Mouse (Mus musculus) adrenal gland, postnatal 14 days (tissue): ENCODE measurements around the gene Plekhs1. TPM values are rescaled to one million over a fixed set of nuclear protein-coding genes. Genes with fewer than 3 reads are reported as not detected.
A peak's percentile ranks its signal among the peaks of the same experiment; 100 is the strongest.

Experiments
- DNase-seq: peaks from one replicate; pipeline ENCODE4 v3.0.0; 2021; ENCODE audit warnings: mixed read lengths
- long read RNA-seq, 2 experiments: library from polyadenylated mRNA; stranded (forward); transcript quantifications; one replicate each; pipeline ENCODE4 v2.0.0; 2021
- total RNA-seq: library from RNA; stranded (reverse); gene quantifications from 2 replicates; pipeline ENCODE4 v1.2.3, GENCODE M21; 2021

Plekhs1 gene
- 0.22 and 0.53 TPM in 2 replicates for total RNA-seq
- long read RNA-seq, experiment 1 = 0 reads
- long read RNA-seq, experiment 2 = 0 reads

DNA sequence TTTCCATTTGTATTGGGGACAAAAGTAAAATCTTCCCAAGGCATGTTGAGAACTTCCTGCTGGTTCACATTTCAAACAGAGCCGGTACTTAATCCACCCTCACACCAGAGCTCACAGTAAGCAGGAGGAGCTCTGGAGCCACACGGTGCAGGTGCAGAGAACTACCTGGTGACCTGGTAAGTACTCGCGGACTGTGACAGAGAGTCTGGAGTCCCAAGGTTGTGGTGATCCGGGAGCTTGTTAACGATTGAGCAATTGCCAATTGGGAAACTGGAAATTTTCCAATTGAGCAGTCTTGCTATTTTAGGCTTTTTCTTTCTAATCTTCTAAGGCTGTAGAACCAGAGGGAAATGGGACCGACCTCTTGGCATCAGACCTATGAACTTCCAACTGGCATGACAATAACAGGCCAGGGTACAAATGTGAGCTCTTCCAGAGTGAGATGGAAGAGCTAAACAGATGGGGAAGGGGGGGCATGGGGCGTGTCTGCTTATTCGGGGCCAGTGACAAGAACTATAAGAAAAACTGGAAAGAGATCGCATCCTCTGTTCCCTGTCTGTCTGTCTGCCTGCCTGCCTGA, at the start of gene Plekhs1:
Gene Plekhs1 (plus strand): TSS at position 119 of the 580 bp plus-strand sequence.
- DNase-seq = peak; percentile 34

DNA sequence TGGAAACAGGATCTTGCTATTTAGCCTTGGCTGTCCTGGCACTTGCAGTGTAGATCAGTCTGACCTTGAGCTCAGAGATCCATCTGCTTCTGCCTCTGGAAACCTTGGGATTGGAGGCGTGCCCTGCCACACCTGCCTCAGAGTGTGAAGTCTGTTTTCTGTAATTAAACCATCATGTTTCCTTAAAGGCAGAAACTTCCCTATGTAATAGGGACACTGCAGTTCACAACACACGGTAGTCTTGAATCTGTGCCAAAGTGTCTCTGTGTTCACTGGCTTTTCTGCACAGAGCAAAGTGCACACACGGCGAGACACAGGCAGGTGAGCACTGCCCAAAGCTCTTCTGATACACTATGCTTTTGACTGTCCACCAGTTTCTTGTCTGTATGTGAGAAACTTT, 43.0 kb upstream of the Plekhs1 start:
- no peak for DNase-seq

DNA sequence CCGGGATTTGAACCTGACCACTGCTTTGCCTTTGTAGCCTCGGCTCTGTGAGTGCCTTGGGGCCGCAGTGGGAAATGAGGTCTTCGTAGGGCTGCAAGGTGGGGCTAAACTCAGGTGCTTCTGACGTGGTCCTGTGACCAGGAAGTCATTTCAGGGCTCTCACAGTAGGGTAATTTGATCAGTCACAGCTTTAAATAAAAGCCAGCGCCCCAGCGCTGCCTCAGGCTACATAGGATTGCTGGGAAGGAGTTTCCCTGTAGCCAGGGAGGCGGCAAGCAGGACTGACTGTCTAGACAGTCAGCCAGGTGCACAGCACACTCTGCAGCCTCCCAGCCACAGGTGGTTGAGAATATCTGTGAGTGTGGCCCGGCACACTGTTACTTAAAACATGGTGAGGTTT, 42.0 kb upstream of the Plekhs1 start:
- no peak for DNase-seq

DNA sequence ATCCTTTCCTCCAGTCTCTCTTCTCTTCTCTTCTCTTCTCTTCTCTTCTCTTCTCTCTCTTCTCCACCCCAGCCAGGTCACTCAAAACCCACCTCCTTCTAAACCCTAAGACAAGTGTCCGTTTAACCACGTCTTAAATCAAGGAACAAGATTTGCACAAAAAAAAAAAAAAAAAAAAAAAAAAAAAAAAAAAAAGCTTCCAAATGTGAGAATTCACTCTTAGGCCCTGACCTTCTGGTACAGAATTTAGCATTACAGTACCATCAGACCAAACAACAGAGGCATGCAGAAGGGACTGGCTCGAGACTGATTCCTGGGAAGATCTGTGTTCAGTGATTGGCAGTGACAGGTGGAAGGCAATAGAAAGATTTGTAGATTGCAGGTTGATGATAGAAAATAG, 41.1 kb upstream of the Plekhs1 start:
- DNase-seq = no peak

DNA sequence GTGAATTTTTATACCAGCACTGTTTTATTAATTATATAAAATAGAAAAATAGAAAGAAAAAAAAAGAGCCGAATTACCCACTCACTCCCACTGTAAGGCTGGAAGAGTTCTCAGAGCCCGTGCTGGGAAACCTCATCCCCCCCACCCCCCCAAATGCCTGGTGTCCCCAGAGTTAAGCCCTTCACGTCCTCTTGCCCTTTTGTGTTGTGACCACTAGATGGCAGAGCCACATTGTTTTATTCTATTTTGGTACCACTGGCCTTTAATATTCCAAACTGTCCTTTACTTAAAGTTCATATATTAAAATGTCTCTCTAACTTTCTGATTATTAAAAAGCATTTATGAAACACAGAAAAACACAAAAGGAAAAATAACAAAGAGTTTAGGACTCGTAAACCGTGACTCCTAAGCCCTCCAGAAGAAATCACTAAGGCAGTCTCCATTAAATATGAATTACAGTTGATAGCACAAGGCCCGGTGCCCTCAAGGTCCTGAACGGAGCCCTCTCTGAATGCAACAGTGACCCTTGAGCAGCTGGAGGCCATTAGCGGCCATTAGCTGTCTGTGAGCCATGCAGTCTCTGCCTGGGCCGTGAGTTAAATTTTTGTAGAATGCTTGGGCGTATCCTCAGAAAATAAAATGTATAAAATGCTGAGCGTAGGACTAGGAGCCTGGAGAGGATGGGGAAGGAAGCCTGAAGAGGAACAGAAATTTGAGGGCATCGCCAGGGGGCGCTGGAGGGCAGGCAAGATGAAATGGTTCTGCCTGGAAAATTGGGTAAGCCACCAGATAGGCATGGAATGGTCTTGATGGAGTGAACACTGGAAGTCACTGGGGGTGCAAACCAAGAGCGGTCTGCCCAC, 38.7 kb upstream of the Plekhs1 start:
- peak; percentile 92 for DNase-seq

DNA sequence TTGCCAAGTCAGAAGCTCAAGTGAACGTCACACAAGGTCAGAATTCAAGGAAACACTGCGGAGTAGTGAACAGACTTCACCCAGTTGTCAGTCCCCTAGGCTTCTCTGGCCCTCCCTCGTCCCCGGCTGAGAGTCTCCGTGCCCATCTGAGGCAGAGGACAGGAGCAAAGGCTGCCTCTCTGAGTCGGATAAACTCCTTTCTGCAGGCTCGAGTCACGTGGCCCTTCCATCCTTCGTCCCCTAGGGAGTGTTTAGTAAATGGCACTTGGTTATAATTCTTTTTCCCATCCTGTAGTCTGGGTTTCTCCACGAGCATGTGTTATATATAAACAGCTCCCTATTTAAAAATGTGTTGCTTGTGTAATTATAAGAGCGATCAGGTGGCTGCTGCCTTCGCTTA, 38.1 kb upstream of the Plekhs1 start:
- no peak for DNase-seq

DNA sequence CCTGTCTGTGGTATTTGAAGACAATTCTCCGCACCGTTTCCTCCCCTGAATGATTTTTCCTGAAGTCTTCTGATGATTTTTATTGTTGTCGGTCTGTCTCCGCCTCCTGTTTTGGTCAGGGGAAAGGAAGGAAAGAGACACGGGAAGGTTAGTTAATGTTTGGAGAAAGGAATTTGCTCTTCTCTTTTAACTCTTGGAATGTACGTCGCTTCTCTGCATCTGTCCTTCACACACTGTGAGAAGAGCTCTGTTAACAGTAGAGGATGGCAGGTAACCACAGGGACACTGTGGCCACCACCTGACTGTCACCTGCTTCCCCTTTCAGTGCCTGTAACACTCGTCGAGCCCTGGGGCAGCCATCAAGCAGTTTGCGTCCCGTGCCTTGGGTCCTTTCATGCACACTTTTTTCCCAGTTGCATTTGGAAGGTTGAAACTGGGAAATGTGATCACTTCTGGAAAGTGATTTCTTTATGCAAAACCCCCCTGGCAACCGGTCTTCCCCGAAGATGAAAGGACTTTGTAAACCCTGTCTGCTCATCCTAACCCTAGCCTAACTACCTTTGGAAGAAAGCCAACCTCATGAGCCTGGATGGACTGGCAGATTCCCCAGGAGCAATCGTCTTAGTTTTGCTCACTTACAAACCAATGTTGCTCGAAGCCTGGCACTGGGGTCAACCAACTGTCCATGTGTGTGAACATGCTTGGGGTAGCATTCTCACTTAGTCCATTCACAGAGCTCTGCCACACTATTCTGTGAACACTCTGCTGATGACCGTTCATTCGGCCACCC, 36.6 kb upstream of the Plekhs1 start:
- no peak for DNase-seq

DNA sequence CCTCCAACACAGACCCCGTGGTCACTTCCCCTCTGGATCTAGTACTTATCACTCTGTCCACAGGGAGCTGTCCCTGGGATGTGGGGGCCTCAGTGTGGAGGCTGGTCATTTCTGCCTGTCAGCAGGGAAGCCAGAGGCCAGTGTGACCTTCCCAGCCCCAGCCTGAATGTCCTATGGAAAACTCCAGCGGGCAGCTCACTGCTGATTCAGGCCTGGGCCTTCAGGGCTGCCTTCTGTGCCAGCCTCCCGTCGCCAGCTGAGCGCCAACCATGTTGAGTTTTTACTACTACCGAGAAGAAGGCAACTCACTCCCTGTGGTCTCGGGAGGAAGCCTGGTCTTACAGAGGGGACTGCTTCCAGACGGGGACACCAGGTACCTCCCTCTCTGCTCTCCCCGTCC, 35.9 kb upstream of the Plekhs1 start:
- peak; percentile 63 for DNase-seq

DNA sequence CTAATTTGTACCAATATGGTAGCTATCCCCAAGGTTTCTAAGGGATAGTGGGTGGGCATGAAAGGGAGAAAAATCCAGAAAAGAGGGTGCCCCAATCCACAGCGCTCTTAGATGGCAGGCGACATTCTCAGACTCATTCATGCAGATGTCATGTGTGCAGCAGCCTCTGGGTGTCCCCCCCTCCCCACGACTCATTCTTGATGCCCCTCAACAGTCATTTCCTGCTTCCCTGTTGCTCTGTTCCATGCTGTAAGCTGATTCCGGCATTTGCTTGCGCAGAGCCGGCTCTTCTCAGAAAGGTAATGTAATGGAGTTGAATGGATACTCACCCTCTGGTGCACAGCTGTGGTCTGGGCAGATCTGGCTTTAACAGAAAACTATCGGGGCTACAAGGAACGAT, 31.1 kb upstream of the Plekhs1 start:
- no peak for DNase-seq

DNA sequence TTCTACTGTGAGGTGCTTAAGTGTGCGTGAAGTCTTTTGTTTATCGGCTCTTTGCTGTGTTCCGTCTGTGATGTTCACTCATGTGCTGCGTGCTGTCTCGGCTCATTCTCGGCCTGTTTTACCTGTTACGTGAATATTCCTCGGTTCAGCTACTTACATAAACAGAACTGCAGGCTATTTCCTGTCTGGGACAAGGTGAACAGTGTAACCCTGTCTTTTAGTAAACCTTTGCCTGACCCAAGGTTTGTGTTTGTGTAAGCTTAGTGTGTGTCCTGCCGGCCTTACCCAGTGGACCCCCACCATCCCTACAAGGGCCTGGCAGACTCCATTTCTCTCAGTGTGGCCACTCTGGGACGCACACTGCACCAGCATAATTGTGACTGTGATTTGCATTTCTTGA, 28.7 kb upstream of the Plekhs1 start:
- no peak for DNase-seq

DNA sequence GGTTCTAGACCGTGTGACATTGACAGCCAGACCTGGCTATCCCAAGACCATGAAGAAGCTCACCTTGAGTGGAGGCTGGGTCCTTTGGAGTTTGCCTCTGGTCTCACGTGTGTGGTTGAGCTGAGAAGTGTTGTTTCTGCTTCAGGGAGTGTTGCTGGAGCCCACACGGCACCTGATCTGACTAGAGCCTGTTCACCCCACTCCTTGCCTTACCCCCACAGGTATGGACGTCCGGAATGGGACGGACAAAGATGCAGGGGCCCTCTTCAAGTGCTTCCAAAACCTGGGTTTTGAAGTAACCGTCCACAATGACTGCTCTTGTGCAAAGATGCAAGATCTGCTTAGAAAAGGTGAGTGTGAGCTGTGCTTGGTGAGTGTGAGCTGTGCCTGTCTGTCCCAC, 27.9 kb upstream of the Plekhs1 start:
- DNase-seq = no peak

DNA sequence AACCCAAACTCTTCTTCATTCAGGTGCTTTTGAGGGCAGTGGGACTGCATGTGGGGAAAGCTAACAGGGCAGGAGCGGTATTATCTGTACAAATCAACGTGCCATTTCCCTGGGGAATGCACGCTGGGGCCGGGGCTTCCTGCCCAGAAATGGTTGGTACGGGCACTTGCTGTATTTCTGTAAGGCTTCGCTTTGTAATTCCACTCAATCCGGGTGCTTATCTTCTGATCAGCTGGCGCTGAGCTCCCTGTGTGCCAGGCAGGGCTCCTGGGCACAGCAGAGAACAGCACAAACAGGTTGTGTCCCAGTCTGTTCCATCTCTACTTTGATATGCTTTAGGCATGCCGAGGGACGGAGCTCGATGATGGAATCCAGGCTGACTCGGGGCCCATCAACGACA, 25.1 kb upstream of the Plekhs1 start:
- DNase-seq = peak; percentile 34

DNA sequence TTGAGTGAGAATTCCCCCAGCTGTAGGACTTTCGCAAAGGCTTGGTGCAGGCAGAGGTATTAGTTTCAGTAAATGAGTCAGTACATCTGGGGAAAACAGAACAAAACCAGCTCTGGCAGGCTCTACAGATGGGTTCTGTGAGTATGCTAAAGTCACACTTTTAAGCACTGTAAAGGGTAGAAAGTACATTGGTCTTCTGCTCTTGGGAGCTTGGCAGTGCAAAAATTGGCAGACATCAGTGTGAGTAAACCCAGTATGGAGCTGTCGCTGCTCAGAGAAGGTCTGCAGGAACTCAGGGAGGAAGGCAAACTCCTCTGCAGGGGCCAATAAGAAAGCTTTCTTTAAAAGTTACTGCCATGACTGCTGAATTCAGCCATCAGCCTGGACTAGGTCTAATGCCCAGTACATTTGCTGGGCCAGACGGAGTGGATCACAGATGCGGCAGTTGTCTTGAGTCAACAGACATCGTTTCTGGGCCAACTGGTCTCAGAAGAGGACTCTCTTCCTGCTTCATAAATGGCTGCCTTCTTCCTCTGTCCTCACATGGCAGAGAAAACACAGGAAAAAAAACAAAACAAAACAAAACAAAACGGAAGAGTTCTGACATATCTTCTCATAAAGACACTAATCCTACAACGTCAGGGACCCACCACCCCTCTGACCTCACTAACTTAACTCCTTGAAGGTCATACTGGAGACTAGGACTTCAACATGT, 22.9 kb upstream of the Plekhs1 start:
- no peak for DNase-seq

DNA sequence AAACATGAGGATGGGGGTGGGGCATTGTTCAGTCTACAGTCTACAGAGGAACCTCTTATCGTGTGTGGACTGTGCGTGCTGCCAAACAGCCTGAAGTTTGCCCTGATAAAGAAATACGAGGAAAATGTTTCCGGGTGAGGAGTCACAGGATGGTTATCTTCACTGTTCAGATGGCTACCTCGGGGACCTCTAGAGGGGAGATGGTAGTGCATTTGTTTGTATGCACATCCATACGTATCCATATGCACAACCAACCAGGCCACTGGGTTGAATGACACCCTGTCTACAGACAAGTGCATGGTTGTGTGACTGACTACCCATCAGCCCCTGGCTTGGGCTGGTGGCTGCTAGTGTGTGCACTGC, 22.4 kb upstream of the Plekhs1 start:
- no peak for DNase-seq

DNA sequence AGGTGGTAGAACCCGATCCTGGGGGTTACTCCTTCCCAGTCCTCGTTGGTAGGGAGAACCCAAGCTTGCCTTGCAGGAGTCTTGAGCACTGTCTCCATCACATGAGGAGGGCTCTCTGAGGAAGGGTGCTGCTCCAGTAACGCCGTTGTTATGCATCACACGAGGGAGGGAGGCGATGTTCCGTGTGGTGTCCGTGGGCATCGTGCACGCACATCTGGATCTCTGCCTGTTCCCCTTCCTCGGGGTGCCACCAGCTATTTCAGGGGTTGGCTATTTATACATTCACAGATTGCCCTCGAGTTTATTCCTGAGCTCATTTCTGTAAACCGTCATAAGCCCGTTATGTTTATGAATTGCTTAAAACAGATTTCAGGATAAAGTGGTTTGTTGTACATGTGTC, 18.0 kb upstream of the Plekhs1 start:
- DNase-seq = no peak

DNA sequence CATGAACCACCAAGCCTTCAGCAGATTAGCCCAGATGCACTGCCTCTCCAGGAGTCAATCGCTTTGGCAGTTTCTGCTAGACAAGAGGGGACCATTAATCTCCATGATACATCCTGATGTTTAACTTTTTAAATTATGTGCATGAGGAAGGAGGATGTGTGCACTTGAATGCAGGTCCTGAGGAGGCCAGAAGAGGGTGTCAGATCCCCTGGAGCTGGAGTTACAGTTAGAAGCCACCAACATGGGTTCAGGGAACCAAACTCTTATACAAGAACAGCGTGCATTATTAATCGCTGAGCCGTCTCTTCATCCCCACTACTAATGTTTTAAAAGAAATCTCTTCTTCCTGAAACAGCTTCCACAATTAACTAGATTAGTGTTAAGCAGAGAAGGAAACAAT, 12.7 kb upstream of the Plekhs1 start:
- DNase-seq = no peak

DNA sequence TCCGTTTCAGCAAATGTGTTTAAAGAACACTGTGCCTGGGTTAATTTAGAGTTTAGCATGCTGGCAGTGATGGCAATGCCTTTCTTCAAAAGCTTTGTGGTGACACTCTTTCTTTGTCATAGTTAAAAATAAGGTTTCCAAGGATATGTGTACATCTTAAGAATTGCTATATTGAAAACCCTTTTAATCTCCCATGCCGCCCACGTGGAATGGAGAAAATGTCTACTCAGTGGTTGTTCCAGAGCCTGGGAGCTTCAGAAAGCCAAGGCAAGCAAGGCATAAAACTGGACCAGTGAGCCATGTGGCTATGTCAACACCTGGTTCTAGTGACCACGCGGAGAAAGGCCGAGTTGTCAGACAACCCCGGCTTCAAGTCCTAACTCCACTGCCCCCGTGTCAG, 11.9 kb upstream of the Plekhs1 start:
- no peak for DNase-seq

DNA sequence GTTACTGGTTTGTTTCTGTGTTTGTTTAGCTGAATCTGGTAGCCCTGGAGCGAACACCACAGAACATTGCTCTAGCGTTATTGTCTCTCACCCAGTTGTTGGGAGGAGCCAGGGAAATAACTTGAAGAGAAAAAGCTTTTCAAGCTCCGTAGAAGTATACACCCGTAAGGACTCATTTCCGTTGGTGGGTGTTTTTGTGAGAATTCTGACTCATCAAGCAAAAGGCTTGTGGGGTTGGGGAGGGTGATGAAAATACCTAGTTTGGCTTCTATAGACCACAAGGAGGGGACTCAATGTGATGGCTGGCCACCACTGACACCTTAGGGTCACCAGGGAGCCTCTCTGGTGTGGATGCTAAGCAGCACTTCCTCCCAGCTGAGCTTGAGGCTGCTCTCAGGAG, 10.5 kb upstream of the Plekhs1 start:
- no peak for DNase-seq

DNA sequence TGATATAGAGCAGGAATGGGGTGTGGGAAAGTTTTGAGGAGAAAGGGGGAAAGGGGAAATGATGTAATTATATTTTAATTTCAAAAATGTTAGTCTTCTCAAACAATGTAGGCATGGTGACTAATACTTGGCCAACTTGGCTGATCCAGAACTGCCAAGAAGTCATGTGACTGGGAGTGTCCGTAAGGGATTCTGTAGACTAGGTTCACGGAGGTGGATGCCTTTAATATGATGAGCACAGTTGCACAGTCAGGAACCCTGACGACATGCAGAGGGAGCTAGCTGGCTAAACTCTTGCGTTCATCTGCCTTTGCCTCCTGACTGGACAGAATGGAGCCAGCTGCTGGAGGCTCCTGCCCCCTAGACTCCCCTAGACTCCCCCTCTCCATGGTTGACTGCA, 9.6 kb upstream of the Plekhs1 start:
- no peak for DNase-seq

DNA sequence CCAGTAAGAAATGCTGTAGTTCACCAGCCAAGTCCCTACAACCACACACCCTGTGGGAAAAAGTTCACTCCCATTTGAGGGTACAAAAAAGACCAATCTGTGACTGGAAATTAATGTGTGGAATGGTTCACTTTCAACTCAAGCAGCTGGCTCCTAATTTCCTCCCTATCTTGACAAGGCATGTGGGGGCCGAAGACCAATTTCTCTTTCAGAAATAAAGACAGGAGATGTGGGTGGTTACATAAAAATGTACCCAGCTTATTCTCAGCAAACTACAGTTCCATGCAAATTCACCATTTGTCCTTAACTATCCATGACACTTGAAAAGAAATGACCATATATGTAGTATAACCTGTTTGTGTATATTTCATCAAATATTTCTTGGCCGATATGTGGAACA, 9.0 kb upstream of the Plekhs1 start:
- no peak for DNase-seq

DNA sequence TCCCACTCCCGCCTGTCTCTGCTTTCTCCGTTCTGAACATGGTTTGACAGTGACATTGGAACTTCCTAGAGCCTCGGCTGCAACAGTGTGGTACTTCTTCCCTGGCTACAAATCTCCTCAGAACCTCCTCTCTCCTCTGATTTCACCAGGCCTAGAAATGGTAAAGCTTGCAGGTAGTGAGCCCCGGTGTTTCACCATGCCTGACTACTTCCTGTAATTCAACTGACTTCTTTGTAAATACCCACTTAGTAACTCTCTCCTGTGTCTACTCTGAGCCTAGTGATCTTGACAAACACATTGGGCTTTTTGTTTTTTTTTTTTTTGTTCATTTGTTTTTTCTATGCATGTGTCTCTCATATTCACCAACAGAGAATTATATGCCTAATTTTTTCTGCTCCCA, 6.6 kb upstream of the Plekhs1 start:
- DNase-seq = no peak

DNA sequence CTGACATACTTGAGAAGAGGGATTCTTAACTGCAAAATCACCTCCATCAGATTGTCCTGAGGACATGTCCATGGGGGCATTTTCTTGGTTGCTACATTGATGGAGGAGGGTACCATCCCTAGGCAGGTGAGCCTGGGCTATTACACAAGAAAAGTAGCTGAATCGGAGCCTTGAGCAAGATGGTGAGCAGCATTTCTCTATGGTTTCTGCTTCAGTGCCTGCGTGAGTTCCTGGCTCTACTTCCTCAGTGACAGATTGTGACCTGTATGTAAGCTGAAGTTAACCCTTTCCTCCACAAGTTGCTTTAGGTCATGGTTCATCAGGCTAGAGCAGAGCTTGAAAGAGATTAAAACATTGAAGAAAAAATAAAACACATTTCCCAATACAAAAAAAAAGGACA, 6.1 kb upstream of the Plekhs1 start:
- DNase-seq = no peak

DNA sequence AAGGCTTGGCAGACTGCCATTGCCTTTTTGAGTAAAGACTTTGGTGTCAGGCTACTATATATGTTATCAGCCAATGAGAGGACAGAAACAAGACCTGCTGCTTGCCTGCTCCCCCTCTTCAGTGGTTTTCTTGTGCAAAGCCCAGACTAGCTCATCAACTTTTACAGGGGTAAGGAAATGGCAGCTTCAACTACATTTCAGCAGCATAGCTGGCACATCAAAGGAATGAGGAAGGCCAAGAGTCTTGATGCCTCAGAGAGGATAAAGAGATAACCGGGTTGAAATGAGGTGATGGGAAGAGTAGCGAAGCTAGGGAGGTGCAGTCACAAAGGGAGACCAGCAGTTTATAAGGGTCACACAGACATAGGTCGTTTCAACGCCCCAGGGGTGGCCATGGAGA, 3.9 kb upstream of the Plekhs1 start:
- DNase-seq = no peak
